Mouse (Mus musculus): ENCODE data around the gene Platr17. TPM values are rescaled to one million over a fixed set of nuclear protein-coding genes. Genes with fewer than 3 reads are reported as not detected.

Gene Platr17
- polyA plus RNA-seq, 1 experiment, result 0.47 TPM

DNA sequence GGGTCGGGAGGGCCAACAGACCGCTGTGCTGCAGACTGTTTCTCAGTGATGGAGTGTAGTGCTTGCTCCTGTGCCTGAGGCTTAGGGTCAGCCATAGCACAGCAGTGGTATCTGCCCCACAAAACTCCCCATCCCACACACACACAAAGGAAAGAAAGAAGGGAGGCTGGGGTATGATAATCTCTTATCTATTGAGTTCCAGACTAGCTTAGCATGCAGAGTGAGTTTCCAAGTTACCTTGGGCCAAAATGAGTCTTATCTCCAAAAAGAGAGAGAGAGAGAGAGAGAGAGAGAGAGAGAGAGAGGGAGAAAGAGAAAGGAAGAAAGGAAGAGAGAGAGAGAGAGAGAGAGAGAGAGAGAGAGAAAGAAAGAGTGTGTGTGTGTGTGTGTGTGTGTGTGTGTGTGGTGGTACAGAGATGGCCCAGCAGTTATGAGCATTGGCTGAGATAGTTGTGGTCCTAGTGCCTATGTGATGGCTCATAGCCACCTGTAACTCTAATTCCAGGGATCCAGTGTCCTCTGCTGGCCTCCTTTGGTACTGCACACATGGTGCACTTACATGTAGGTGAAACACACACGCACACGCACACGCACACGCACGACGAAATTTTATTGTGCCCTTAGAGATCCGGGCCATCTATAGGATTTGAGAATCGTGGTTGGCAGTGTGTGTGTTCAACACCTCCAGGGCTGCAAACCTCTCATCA, 19.8 kb downstream of the Platr17 start:
- TF ChIP-seq POLR2A (IDR thresholded peaks at IDR 0.05; ENCODE audit: low read depth, low read length) (no peak), CTCF (IDR thresholded peaks at IDR 0.05; ENCODE audit: extremely low read depth, insufficient read depth, insufficient read length, insufficient replicate concordance) (no peak)
- peaks cover 2% of the 10 kb centered on the region; the same call in 1 of the 2 replicates for H3K4me1 ChIP-seq (ENCODE audit: control insufficient read depth, insufficient read depth, insufficient read length)
- H3K4me3 ChIP-seq (ENCODE audit: extremely low read depth, insufficient read depth, insufficient read length), result no peak overlapping the region
- no peak for DNase-seq (ENCODE audit: low read depth in 1 of 2, low spot score in 2 of 2)
- peaks cover 32% of the 10 kb centered on the region for H3K36me3 ChIP-seq (ENCODE audit: control insufficient read depth, insufficient read depth, low read length)
- no peak overlapping the region for H3K27ac ChIP-seq (ENCODE audit: insufficient read depth, low read length)
- 89% methylated on average over 10 of the region's 10 CpGs for WGBS
- no peaks in the 10 kb centered on the region for H3K27me3 ChIP-seq (ENCODE audit: control insufficient read depth, insufficient read depth, low read length)

DNA sequence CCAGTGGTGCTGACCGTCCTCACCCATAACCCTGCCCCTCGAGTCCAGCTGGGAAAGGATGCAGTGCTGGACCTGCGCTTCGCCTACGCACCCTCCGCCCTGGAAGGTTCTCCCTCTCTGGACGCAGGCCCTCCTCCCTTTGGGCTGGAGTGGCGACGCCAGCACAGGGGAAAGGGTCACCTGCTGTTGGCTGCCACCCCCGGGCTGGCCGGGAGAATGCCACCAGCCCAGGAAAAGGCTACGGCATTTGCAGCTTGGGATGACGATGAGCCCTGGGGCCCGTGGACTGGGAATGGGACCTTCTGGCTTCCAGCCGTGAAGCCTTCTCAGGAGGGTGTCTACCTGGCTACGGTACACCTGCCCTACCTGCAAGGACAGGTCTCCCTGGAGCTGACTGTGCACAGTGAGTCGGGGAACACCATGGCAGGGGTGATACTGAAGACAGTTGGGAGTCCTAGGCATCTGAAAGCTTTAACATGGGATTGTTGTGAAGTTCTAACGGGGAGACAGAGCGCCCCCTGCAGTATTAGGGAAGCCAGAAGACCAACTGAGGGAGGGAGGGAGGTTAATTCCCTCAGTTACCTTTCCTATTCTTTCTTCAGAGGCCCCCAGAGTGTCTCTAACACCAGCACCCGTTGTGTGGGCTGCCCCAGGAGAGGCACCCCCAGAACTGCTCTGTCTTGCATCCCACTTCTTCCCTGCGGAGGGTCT, 20.6 kb downstream of the Platr17 start:
- Histone ChIP-seq H3K4me1 (ENCODE audit: control insufficient read depth, insufficient read depth, insufficient read length) (peaks cover 2% of the 10 kb centered on the region; the same call in 1 of the 2 replicates), H3K27ac (ENCODE audit: insufficient read depth, low read length) (no peak overlapping the region), H3K4me3 (ENCODE audit: extremely low read depth, insufficient read depth, insufficient read length) (no peak overlapping the region), H3K27me3 (ENCODE audit: control insufficient read depth, insufficient read depth, low read length) (no peaks in the 10 kb centered on the region), H3K36me3 (ENCODE audit: control insufficient read depth, insufficient read depth, low read length) (peaks cover 32% of the 10 kb centered on the region)
- TF ChIP-seq CTCF (IDR thresholded peaks at IDR 0.05; ENCODE audit: extremely low read depth, insufficient read depth, insufficient read length, insufficient replicate concordance), result no peak
- TF ChIP-seq POLR2A (IDR thresholded peaks at IDR 0.05; ENCODE audit: low read depth, low read length), result no peak
- 94% methylated on average over 21 of the region's 21 CpGs for WGBS
- DNase-seq (ENCODE audit: low read depth in 1 of 2, low spot score in 2 of 2), result no peak

DNA sequence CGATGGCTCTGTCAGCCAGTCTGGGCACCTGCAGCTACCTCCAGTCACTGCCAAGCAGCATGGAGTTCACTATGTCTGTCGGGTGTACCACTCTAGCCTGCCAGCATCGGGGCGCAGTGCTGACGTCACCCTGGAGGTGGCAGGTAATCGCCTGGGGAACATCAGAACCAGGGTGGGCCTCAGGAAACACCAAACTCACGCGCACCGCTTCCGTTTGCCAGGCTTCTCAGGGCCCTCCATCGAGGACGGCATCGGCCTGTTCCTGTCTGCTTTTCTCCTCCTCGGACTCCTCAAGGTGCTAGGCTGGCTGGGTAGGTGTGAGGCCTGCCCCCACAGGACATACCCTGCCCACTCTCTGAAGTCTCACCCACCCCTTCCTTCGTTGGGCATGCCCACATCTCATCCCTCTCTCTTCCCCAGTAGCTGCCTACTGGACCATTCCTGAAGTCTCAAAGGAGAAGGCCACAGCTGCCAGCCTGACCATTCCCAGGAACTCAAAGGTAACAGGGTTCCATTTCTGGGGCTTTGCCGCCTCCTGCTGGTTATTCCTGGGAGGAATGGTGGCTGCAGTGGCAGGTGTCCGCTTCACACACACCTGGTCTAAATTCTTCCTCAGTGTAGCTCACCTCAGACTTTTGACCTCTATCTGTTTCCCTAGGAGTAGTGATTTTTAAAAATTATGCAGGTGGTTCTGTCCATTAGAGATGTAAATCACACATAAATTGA, 21.4 kb downstream of the Platr17 start:
- 89% methylated on average over 17 of the region's 17 CpGs for WGBS
- Histone ChIP-seq H3K4me1 (ENCODE audit: control insufficient read depth, insufficient read depth, insufficient read length) (peaks cover 4% of the 10 kb centered on the region; the same call in 1 of the 2 replicates), H3K4me3 (ENCODE audit: extremely low read depth, insufficient read depth, insufficient read length) (no peak overlapping the region), H3K27ac (ENCODE audit: insufficient read depth, low read length) (no peak overlapping the region), H3K27me3 (ENCODE audit: control insufficient read depth, insufficient read depth, low read length) (no peaks in the 10 kb centered on the region), H3K36me3 (ENCODE audit: control insufficient read depth, insufficient read depth, low read length) (peaks cover 30% of the 10 kb centered on the region)
- TF ChIP-seq CTCF (IDR thresholded peaks at IDR 0.05; ENCODE audit: extremely low read depth, insufficient read depth, insufficient read length, insufficient replicate concordance), result 0 out of 2 replicates have a peak, but pooled peaks have one; percentile 6
- TF ChIP-seq POLR2A (IDR thresholded peaks at IDR 0.05; ENCODE audit: low read depth, low read length), result no peak
- no peak for DNase-seq (ENCODE audit: low read depth in 1 of 2, low spot score in 2 of 2)

DNA sequence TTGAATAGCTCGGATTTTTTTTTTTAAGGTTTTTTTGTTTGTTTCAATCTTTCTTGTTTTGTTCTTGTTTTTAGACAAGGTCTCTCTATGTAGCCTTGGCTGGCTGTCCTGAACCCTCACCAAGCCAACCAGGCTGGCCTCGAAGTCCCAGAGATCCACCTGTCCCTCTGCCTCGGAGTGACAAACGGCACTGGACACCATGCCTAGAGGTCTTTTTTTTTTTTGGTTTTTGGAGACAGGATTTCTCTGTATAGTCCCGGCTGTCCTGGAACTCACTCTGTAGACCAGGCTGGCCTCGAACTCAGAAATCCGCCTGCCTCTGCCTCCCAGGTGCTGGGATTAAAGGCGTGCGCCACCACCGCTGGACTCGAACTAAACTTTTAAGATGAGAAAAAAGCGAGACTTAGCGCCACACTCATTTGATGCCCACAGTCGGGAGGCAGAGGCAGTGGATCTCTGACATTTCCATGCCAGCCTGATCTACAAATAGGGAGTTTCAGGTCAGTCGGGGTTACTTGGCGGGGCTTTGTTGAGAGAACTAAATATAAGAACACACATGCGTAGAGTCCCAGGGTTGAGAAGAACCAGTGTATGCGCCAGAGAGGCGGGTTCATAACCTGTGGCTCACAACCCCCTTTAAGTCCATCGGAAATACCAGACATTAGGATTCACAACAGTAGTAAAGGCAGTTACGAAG, 23.5 kb downstream of the Platr17 start:
- WGBS, result 74% methylated on average over 21 of the region's 21 CpGs
- no peak for DNase-seq (ENCODE audit: low read depth in 1 of 2, low spot score in 2 of 2)
- Histone ChIP-seq H3K27me3 (ENCODE audit: control insufficient read depth, insufficient read depth, low read length) (no peaks in the 10 kb centered on the region), H3K36me3 (ENCODE audit: control insufficient read depth, insufficient read depth, low read length) (peaks cover 37% of the 10 kb centered on the region), H3K4me3 (ENCODE audit: extremely low read depth, insufficient read depth, insufficient read length) (no peak overlapping the region), H3K27ac (ENCODE audit: insufficient read depth, low read length) (no peak overlapping the region), H3K4me1 (ENCODE audit: control insufficient read depth, insufficient read depth, insufficient read length) (peaks cover 4% of the 10 kb centered on the region; the same call in 1 of the 2 replicates)
- no peak for TF ChIP-seq CTCF (IDR thresholded peaks at IDR 0.05; ENCODE audit: extremely low read depth, insufficient read depth, insufficient read length, insufficient replicate concordance)
- TF ChIP-seq POLR2A (IDR thresholded peaks at IDR 0.05; ENCODE audit: low read depth, low read length), result no peak

DNA sequence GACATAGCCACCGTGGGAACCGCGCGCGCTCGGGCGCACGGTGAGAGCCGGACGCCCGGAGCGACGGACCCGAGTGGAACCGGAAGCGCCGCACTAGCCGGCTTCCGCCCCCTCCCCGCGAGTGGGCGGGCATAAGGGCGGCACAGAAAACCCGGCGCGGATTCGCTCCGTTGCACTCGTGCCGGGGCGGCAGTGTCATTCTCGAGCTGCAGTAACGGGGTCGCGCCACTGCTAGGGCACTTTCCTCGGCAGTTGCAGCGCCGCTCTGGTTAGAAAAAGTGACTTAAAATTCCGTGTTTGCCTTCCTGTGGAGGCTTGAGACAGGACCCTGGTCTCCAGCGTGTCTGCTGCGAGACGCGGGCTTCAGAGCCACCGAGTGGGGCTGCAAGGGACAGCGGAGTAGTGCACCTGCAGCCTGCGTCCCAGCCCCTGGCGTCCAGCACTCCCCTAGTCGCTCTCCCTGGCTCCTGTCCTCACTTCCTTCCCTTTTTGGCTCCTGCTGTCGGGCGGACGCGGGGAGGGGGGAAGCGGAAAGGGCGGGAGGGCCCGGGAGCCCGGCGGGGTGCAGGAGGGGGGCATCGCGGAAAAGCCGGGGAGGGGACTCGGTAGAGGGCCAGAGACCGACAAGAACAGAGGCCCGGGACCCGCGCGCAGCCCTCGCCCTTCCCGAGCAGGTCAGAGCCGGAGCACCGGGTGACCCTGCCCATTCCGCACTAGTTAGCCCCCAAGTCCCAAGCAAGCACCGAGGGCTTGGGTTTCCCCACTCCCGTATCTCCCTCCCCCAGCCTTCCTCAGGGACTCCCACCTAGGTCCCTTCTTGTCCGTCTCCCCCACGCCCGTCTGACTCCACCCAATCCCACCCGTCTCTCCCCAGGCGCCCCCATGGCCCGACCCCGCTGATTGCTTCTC, 24.7 kb downstream of the Platr17 start, which contains the start of gene Rgl2:
TSS of gene Rgl2 (plus strand) at position 173 of the 909 bp plus-strand sequence.
- DNase-seq (ENCODE audit: low read depth in 1 of 2, low spot score in 2 of 2), result peak; percentile 85 to 87
- peak; percentile 24; the same call in 1 of the 2 replicates for TF ChIP-seq POLR2A (IDR thresholded peaks at IDR 0.05; ENCODE audit: low read depth, low read length)
- TF ChIP-seq CTCF (IDR thresholded peaks at IDR 0.05; ENCODE audit: extremely low read depth, insufficient read depth, insufficient read length, insufficient replicate concordance), result peak; percentile 11; the same call in 1 of the 2 replicates
- peaks cover 4% of the 10 kb centered on the region; the same call in 1 of the 2 replicates for H3K4me1 ChIP-seq (ENCODE audit: control insufficient read depth, insufficient read depth, insufficient read length)
- peak within 1 kb of the TSS; percentile 84 for H3K4me3 ChIP-seq (ENCODE audit: extremely low read depth, insufficient read depth, insufficient read length)
- under 1% methylated on average over 60 of the region's 80 CpGs for WGBS
- H3K27me3 ChIP-seq (ENCODE audit: control insufficient read depth, insufficient read depth, low read length), result no peaks in the 10 kb centered on the region
- peaks cover 43% of the 10 kb centered on the region for H3K36me3 ChIP-seq (ENCODE audit: control insufficient read depth, insufficient read depth, low read length)
- H3K27ac ChIP-seq (ENCODE audit: insufficient read depth, low read length), result peak within 1 kb of the TSS; percentile 98
